Mouse (Mus musculus) cerebellum, postnatal 14 days (tissue): ENCODE results near the gene Tmem97.

ENCODE experiments used
- DNase-seq, 2 experiments: peaks; one replicate each; pipeline ENCODE4 v3.0.0; 2021; ENCODE audit warnings: mixed read lengths in 2 of 2

Tmem97 gene

DNA sequence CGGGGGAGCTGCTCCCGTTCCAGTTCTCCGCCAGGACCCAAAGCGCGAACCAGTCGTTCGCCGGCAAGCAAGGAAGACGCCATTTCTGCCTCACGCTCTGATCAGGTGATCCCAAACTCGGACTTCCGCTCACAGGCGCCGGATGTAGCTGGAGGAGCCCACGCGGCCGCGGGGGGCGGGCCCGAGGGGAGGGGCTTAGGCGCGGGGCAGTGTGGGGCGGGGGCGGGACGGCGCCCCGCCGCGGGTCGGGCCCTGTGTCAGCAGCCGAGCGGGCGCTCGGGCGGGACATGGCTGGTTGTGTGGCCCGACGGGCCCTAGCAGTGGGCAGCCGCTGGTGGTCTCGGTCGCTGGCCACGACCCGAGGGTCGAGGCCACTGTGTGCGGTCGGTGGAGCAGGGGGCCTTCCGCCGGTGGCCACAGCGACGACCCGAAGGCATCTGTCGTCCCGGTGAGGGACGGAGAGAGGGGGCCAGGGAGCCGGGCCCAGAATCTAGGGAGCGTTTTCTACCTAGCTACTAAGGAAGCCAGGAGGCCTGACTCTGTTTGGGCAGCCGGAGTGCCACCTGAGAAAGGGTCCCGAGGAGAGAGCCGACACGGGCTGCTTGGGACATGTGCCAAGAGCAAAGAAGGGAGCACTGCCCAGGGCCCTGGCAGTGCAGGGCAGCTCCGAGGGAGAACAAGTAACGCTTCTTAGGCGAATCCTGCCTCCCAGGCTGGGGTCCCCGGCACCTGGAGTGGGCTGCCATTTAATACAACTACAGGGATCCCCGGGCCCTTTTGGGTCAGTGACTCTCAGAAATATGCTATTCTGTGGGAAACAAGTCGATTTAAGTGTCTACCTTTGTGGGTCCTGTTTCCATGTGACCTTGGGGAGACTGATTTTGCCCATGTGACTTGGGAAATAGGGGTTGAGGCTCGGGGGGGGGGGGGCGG lies 38.3 kb downstream of the Tmem97 start, which contains the start of the genes Tmem199 and Poldip2:
Gene Tmem199 (minus strand): TSS at position 148 of the 933 bp plus-strand sequence.
Gene Poldip2 (plus strand): TSS at position 169 of the 933 bp plus-strand sequence.
- peak; percentile 94 for DNase-seq

DNA sequence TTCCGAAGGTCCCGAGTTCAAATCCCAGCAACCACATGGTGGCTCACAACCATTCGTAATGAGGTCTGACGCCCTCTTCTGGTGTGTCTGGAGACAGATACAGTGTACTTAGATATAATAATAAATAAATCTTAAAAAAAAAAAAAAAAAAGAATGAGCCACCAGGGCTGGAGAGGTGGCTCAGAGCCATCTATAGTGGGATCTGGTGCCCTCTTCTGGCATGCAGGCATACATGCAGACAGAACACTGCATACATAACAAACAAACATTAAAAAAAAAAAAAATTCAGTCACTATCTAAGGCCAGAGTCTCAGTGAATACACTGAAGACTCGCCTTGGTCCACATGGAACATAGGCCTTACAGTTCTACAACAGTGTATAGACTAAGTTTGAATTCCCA lies 41.4 kb downstream of the Tmem97 start:
- peak; percentile 65 to 80 for DNase-seq

DNA sequence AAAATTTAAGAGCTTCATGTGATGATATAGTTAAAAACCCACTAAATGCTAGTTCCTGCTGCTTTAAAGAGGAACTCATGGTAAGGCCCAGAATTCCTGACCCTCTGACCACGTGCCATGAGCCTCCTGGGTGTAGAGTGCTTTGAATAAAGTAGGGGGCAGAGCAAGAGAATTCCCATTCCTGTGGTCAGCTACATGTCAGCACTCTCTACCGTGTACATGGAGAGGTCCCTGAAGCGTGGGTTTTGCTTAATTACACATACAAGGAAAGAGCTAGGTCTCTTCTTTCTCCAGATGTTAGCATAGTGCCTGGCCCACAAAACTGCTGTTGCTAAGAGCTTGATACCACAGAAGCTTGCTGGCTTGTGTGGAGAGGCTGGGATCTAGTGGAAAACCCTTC lies 45.1 kb downstream of the Tmem97 start:
- DNase-seq = no peak

DNA sequence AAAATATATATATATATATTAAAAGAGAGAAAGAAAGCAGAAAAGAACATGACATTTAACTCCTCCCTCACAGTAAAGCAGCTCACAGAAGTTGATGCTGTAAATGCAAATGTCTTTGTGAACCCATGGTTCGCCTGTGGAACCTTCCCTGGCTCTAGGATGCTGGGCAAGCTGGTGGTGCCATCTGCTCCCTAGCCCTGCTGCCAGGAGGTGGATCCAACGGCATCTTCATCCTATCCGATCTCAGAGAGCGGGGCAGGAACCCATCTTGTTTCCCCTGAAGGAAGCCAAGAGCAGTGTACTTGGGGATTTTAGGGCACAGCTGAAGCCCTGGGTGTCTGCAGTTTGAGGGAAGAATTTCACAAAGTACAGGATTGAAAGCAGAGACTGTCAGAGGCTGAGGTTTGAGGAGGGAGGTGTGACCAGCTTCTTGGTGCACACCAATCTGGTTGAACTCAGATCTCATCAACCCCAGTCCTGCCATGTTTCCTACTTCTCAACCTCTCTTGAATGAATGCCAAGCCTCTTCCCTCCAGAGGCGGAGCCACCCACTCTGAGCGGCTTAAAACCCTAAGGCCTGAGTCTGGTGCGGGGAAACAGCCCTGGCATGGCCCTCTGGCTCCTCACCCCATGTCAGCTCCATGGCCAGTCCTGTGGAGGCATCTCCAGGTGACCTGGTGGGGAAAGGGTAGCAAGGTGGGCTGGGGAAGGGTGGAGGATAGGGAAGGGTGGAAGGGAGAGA lies 47.5 kb downstream of the Tmem97 start, which contains the start of gene Sebox:
Gene Sebox (plus strand): TSS at position 539 of the 742 bp plus-strand sequence.
- peak; percentile 90 to 93 for DNase-seq

DNA sequence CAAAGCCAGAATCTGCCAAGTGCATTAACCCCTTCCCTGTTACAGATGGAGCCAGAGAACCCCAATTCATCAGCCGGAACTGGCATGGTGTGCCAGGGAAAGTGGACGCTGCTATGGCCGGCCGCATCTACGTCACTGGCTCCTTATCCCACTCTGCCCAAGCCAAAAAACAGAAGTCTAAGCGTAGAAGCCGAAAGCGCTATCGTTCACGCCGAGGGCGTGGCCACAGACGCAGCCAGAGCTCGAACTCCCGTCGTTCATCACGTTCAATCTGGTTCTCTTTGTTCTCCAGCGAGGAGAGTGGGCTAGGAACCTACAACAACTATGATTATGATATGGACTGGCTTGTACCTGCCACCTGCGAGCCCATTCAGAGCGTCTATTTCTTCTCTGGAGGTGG lies 49.0 kb downstream of the Tmem97 start:
- no peak for DNase-seq

DNA sequence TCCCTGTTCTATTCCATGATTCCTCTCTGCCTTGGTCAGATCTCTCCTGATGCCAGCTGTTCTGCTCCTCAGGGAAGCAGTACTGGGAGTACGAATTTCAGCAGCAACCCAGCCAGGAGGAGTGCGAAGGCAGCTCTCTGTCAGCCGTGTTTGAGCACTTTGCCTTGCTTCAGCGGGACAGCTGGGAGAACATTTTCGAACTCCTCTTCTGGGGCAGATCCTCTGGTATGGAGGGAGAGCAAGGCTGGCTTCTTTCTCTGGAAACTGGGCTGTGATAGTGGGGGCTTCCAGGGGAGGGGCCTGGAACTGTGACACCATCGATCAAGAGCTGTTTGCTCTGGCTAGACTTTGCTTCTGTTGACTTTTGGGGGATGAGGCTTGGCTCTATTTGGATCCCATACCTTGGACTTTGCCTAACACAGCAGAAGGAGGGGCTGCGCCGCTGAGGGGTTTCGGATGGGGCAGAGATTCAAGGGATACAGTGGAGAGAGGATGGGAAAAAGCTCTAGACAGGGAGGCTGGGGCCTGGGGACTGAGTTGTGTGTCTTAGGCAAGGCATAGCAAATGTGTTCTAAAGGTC lies 49.9 kb downstream of the Tmem97 start:
- DNase-seq = no peak

DNA sequence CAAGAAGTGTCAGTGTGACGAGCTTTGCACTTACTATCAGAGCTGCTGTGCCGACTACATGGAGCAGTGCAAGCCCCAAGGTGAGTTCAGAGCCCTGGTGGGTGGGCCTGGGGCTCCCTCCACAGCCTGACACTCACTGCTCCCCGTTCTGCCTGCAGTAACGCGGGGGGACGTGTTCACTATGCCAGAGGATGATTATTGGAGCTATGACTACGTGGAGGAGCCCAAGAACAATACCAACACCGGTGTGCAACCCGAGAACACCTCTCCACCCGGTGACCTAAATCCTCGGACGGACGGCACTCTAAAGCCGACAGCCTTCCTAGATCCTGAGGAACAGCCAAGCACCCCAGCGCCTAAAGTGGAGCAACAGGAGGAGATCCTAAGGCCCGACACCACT lies 51.0 kb downstream of the Tmem97 start:
- DNase-seq = no peak

DNA sequence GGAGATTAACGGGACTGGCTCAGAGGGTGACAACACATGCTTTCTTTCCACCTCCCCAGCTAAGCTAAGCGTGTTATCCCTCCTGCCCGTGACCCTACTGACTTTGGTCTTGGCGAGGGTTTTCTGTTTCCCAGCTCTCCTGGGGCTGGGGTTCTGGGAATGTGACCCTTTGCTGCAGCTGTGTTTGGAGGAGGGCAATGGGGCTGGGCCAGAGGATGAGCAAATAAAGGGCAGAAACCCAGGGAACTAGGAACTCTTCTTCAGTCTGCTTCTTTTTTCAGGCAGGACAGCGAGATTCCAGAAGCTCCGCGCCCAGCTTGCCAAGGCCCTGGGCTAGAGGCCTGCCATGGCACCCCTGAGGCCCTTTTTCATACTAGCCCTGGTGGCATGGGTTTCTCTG lies 51.6 kb downstream of the Tmem97 start, which contains the start of gene Vtn:
Gene Vtn (plus strand): TSS at position 88 of the 400 bp plus-strand sequence.
- DNase-seq = peak in 1 of 2 experiments; percentile 30

DNA sequence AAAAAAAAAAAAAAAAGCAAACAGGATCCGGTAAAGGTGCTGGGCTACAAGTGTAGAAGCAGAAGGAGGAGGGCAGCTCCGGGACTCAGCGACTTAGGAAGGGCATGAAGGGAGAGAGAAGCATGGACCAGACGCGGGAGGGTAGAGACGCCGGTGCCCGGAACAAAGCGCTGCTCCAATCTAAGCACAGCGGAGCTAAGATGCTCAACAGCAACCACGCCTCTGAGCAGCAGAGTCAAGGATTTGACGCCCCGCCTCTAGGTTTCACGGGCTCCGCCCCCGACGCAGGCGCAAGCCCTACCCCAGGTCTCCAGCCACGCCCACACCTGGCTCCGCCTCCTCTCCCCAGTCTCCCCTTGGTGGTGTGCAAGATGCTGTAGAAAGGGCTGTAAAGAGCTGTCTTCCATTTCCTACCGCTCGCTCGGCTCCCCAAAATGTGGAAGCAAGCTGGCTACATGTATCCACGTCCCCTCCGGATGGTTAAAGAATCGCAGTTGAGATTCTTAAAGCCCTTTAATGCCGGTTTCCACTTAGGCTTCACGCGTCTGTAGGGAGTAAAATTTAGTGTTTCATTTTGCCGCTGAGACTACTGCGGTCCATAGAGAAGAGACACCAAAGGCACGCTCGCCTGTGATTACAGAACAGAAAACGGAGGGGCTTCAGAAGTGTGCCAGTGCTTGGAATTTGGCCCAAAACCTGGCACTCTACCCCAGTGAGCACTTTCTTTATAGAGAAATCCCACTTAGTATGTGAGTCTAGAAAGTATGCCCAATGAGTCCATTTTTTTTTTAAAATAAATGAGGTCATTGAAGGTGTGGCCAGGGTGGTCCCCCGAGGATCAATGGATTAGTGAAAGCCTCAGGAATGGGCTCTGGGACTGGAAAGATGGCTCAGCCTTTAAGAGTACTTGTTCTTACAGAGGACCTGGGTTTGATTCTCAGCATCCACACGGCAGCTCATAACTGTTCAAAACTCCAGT lies 52.7 kb downstream of the Tmem97 start, which contains the start of gene Sarm1:
Gene Sarm1 (minus strand): TSS at position 211 of the 979 bp plus-strand sequence.
- DNase-seq = peak; percentile 99

DNA sequence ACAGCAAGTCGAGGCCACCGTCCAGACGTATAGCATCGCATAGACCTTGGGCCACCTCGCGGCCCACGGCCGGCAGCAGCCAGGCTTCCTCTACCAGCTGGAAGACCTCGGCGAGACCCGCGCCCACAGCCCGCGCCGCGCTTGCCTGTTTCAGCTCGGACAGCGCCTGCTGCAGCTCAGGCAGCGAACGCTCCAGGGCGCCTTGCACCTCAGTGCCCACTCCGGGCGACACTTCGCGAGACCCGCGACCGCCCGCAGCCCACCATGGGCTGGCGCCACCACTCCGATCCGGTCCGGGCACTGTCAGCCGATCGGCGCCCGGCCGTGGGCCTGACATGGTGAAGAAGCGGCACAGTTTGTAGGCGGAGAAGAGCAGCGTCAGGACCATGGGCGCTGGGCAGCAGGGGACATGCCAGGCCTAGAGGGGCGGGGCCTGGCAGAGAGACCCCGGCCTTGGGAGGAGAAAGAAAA lies 53.5 kb downstream of the Tmem97 start:
- DNase-seq = peak in 1 of 2 experiments; percentile 79

DNA sequence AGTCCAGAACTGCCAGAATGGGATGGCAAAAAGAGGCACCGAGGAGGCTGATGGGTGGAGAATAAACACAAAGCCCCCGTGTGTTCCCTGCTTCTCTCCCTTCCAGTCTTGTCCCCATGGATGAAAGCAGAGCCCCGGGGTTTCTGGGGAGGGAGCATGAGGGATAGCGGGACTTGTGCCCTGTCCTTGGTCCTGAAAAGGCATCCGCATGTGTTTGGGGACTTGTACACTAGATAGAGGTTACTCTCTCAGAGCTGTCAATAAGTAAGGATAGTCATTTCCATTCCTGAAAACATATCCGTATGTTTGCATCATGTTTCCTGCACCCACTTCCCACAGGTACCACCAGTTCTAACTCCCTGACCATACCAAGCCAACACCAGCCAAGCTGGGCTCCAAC lies 54.7 kb downstream of the Tmem97 start:
- DNase-seq = peak in 1 of 2 experiments; percentile 40
